Mouse (Mus musculus) olfactory bulb, adult 2 months (tissue): ENCODE results near the gene Pfdn2.

Experiments
- CTCF ChIP-seq: fragments of 200-500 bp; IDR thresholded peaks from 2 replicates; pipeline ENCODE4 v1.5.1; 2012; ENCODE audit warnings: low read depth, mild to moderate bottlenecking, low read length, moderate library complexity; ENCODE audit not compliant: insufficient read depth
- POLR2A ChIP-seq: fragments of 200-500 bp; IDR thresholded peaks from 2 replicates; pipeline ENCODE4 v1.6.1; 2012; ENCODE audit warnings: mild to moderate bottlenecking, low read depth, low read length, moderate library complexity; ENCODE audit not compliant: insufficient read depth

DNA sequence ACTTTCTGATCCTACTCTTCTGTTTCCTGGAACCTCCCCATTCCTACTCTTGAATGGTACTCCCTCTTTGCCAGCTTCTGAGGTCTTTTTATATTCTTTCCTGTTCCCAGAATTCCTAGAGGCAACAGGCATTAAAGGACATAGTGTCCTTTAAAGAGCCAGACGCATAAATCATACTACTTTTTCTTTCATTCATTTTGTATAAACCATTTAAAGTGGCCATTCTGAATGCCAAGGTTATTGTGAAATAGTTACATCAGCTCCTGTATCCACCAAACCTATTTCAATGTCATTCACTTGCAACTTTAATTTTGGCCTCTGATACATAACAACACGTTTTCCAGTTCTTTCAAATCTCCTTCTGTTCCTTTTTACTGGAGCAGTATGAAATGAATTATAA, 36.1 kb upstream of the Pfdn2 start:
- TF ChIP-seq CTCF = no peak
- TF ChIP-seq POLR2A = no peak
